Mouse (Mus musculus) layer of hippocampus, adult 11-12 months (tissue): ENCODE results near the gene Smc4.

Experiments
- DNase-seq: peaks from one replicate; pipeline ENCODE4 v3.0.0; 2022; ENCODE audit warnings: low spot score

Gene Smc4

GRCm38 (mm10) chr3:69004437-69005337 is at the start of gene Smc4, which contains the start of gene Ift80:
TSS of gene Smc4 (plus strand) at chr3:69004738.
TSS of gene Ift80 (minus strand) at chr3:69004570.
- peak; percentile 93 for DNase-seq

DNA sequence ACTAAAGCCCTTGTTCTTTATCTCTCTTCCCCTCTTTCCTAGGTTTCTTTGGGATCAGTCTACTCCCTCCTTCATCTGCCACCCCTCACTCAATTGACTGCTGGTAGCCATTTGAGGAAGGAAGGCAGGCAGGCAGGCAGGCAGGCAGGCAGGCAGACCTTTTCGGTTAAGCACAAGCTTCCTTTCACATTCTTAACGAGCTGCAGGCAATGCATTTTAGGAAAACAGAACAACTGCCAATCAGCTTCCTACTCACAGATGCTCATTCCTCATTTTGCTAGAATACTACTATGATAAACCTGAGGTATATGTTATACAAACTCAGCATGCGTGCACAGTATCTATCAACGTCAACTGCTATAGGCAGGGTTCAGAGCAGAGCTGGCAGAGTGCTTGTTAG is 48.1 kb upstream of the Smc4 start:
- no peak for DNase-seq

DNA sequence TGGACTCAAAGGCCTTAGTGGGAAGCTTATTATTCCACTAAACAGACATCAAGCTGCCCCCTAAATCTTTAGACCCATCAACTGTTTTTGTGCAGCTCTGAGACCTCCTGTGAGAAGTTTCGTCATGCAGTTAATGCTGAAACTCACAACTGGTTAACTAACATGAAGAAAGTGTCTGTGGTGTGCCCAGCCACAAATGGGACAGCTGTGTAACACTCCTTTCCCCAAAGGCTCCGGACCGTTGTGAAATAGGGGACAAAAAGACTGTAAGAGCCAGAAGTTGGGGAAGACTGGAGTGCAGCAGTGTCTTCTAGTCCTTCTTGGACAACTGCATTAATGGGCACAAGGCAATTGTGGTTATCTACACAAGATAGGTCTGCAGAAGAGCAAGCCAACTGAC is 47.1 kb upstream of the Smc4 start:
- DNase-seq: no peak

- DNase-seq: no peak
These were observed 39.9 kb upstream of the Smc4 start for GRCm38 (mm10) chr3:68964682-68965081.

DNA sequence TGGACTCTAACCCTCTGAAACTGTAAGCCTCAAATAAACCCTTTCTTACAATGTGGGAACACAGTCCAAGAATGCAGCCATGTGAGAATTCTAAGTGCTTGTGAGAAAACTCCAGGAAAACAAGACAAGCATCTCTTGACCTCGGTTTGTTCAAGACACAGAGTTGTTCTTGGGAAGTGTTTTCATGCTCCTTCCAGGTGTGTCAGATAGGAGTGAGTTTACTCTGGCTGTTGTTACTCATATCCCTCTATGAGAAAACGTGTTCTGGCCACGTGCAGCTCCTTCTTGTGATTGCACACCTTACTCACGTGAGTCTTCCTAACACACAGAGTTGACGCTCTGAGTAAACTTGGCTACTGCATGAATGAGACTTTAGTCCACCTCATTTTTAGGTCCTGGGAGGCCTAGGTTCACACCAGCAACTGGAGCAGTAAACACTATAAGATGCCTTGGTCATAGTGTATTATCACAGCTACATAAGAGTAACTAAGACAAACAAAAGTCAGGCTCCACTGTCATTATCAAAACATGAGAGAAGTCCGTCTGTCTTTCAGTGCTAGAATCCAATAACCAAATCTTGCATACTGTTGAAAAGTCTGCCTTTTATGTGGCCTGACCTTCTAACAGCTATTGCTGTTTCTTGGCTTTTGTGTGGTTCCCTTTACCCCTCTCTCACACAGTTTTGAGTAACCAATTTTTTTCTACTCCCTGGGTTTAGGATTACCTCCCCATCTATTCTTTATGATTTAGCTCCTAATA is 37.8 kb upstream of the Smc4 start:
- no peak for DNase-seq

DNA sequence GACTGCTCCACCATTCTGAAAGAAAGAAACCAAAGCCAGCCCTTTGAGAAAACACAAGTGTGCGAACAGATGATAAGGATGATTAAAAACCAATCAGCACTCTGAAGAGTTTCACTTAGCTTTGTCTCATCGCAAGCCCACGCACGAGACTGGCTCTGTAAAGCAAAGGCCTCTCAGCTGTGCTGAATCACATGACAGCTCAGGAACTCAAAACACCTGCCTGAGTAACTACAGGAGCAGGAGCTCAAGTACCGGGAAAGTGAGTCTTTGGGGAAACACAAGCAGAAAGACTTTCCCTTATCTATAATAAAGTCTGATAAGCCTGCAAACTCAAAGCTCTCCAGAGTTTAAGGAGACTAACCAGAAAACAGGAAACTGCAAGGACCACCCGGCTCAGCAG is 37.1 kb upstream of the Smc4 start:
- no peak for DNase-seq

- no peak for DNase-seq
These were observed 35.4 kb upstream of the Smc4 start for GRCm38 (mm10) chr3:68969091-68969590.

DNA sequence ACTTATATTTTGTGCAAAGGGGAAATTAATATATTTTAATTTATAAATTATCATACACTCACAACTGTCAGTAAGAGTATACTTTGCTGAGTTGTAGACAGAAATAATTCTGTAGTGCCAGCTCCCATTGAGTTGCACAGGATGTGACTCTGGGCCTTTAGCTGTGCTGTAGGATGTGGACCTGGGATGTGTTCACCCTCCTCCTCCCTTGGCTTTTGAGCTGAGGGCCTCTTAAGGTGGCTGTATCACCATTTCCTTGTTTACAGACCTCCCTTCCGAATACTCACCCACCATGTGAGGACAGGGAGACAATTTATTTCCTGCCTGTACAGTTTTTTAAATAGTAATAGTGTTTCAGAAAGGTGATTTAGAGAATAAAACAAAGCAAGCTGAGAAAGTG is 31.0 kb upstream of the Smc4 start:
- no peak for DNase-seq

DNA sequence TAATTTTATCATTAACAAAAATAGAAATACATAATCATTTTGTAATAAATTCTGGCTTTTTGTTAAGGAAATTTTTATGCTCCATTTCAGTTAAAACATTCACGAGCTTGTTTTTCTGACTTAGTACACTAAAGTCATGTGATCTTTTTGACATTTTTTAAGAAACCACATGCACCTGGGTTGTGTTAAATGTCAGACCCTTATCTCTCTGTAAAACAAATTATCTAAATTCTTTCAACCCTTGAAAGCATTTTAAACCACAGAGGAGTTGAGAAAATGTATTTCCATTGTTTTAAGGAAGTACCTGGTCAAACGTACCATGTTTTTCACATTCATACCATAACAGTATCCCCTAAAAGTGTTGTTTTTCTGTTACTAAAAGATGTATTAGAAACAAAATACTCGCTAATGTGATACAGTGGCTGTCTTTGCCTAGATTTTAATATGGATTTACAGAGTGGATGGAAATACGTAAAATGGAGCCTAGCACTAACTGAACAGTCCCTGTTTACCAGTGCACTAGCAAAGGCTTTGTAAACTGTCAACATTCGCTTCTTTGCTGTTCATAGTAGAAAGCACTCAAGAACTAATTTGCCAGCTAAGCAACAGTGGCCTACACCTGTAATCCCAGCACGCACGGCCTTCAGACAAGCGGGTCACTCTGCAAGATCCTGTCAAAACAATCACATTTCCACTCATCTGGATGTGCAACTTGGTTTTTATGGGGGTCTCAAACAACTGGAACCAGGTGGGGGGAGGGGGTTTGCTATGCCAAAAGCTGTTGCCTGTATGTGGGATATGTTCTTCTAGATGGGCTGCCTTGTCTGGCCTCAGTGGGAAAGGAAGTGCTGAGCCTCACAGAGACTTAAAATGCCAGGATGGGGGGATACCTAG is 29.7 kb upstream of the Smc4 start:
- DNase-seq: no peak

- no peak for DNase-seq
These were observed 28.7 kb upstream of the Smc4 start for GRCm38 (mm10) chr3:68975533-68976490.

GRCm38 (mm10) chr3:68977696-68978095 is 26.8 kb upstream of the Smc4 start:
- no peak for DNase-seq

DNA sequence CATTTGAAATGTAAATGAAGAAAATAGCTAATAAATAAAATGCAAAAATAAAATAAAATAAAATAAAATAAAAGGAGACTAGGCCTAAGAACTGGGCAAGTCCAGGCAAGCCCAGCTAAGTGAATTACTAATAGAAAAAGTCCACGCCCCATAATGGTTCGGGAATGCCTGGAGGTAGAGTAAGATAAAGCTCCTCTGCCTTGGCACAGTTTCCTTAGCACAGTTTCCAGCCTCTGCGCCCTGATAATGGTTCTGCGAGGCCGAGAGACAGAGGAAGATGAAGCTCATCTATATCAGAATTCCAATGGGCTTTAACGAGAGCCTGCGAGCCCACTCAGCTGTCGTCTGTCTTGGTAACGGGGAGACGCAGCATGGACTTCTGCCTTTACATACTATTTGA is 25.4 kb upstream of the Smc4 start:
- DNase-seq: no peak

GRCm38 (mm10) chr3:68980898-68981297 is 23.6 kb upstream of the Smc4 start:
- no peak for DNase-seq

- no peak for DNase-seq
These were observed 18.0 kb upstream of the Smc4 start for GRCm38 (mm10) chr3:68986550-68986949.

DNA sequence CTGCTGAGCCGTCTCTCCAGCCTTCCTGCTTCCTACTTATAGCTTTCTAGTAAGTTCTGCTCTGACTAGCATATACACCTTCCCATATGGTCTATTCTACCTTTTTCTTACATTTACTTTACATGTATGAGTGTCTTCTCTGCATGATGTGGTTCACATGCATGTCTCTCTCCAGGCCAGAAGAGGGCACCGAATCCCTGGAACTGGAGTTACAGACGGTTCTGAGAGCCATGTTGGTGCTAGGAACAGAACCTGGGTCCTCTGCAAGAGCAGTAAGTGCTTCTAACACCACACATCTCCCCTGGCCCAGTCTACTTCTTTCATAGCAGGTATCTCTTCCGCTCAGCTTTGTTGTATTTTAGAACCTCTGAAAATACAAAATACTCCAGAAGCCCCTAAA is 1.8 kb upstream of the Smc4 start:
- DNase-seq: no peak

- DNase-seq: no peak
These were observed 492 bp upstream of the Smc4 start for GRCm38 (mm10) chr3:69004055-69004436.

- DNase-seq: peak; percentile 13
These were observed 1.1 kb downstream of the Smc4 start for GRCm38 (mm10) chr3:69005338-69006245.

- no peak for DNase-seq
These were observed 1.8 kb downstream of the Smc4 start for GRCm38 (mm10) chr3:69006246-69006760.

- DNase-seq: no peak
These were observed 4.3 kb downstream of the Smc4 start for GRCm38 (mm10) chr3:69008873-69009272.

DNA sequence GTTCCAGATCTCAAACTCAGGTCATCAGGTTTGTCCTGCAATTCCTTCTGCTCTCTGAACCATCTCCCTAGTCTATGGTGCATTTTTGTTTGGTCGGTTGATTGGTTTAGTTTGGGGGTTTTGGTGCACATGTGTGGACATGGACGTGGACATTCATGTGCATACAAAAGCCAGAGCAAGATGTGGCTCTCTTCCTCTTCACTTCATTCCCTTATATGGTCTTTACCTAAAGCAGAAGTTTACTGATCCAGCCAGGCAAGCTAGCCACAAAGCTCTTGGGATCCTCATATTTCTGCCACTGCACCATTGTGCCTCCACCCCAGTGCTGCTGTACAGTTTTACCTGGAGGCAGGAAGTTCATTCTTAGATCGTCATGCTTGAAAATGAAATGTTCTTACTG is 12.6 kb downstream of the Smc4 start:
- DNase-seq: no peak
